Mouse (Mus musculus): ENCODE data around the gene Rbm38. TPM values are rescaled to one million over a fixed set of nuclear protein-coding genes. Genes with fewer than 3 reads are reported as not detected.

Gene Rbm38
- total and polyA plus RNA-seq, 3 experiments: 14.4 to 85.4 (median 19.4) TPM

DNA sequence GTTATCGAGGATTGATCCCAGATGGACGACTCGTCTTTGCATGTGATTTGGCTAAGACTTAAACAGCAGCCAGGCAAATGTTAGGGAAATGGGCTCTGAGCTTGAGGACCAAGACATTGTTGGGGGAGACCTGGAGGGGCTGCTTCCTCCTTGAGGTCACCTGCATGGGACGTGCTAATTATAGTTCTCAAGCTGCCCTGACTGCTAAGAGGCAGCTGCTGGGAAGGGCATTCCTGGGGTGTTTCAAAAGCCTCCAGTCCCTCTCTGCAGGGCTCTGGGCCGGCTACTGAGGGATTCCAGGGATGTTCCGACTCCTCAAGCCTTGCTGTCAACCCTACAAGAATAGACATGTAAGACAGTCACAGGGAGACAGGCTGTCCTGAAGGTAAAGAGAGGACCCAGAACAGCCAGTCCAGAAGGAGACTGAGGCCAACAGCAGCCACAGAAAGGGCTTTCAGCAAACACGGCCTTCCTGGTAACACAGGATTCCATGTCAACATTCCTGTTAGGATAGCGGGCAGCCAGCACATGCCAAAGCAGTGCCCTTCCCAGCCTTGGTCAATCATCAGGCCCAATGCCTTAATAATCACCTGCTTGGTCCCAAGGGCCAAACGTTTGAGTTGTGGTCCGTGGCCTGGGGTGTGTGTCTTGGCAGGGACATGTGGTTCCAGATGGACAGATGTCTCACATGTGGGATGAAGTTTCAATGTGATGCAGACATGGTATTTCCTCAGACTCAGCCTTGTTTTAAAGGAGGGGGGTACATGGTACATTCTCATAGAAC lies 59.7 kb downstream of the Rbm38 start:
- no peaks in the 10 kb centered on the region for H3K36me3 ChIP-seq (replicated peaks in 1 of 2; ENCODE audit: control insufficient read depth in 1 of 2, insufficient read depth in 1 of 2, low read length in 1 of 2)
- TF ChIP-seq ZKSCAN1 (IDR thresholded peaks at IDR 0.05; ENCODE audit: borderline replicate concordance, low read depth, low read length): no peak
- TF ChIP-seq TCF12 (IDR thresholded peaks at IDR 0.05; ENCODE audit: low read depth, low read length): no peak
- no peak for TF ChIP-seq CHD1 (IDR thresholded peaks at IDR 0.05; ENCODE audit: low read depth, low read length)
- TF ChIP-seq MXI1 (IDR thresholded peaks at IDR 0.05; ENCODE audit: low read depth, low read length): no peak
- TF ChIP-seq E2F4 (IDR thresholded peaks at IDR 0.05; ENCODE audit: insufficient replicate concordance, low read depth, low read length): no peak
- TF ChIP-seq IRF4 (IDR thresholded peaks at IDR 0.05; ENCODE audit: low read depth, low read length): no peak
- no peak for TF ChIP-seq CTCF (conservative IDR thresholded peaks at IDR 0.05 in 1 of 2, IDR thresholded peaks at IDR 0.05 in 1 of 2; ENCODE audit: low read depth in 2 of 2, low read length in 2 of 2)
- TF ChIP-seq CHD2 (IDR thresholded peaks at IDR 0.05; ENCODE audit: low read length): no peak
- TF ChIP-seq ZMIZ1 (IDR thresholded peaks at IDR 0.05; ENCODE audit: low read depth, low read length): no peak
- no peak for TF ChIP-seq MAZ (IDR thresholded peaks at IDR 0.05; ENCODE audit: low read depth, low read length)
- no peak for TF ChIP-seq RCOR1 (conservative IDR thresholded peaks at IDR 0.05; ENCODE audit: low read depth, low read length)
- no peak for TF ChIP-seq BHLHE40 (IDR thresholded peaks at IDR 0.05; ENCODE audit: low read depth, low read length)
- no peak for TF ChIP-seq MAFK (IDR thresholded peaks at IDR 0.05; ENCODE audit: insufficient replicate concordance, low read length)
- no peak for TF ChIP-seq ZNF384 (IDR thresholded peaks at IDR 0.05; ENCODE audit: low read depth, low read length)
- TF ChIP-seq NELFE (IDR thresholded peaks at IDR 0.05; ENCODE audit: low read depth, low read length): no peak
- TF ChIP-seq PAX5 (IDR thresholded peaks at IDR 0.05; ENCODE audit: low read length): no peak
- H3K4me2 ChIP-seq (ENCODE audit: insufficient read depth, low read depth, poor library complexity, severe bottlenecking): no peak overlapping the region
- dilution Hi-C loops (cut with MboI; ENCODE audit: extremely low pct_ligation_motif_present, extremely low pct_unique_long_range_greater_than_20kb, low sequenced_read_pairs): no loop called here
- peaks cover 7% of the 10 kb centered on the region for H3K9me3 ChIP-seq (replicated peaks; ENCODE audit: low read length)
- H3K4me3 ChIP-seq (replicated peaks in 1 of 3; ENCODE audit: low read depth in 2 of 3, low read length in 2 of 3, poor library complexity in 1 of 3): no peak overlapping the region
- H3K27me3 ChIP-seq (replicated peaks): peaks cover 12% of the 10 kb centered on the region
- in situ Hi-C loops (cut with MboI; ENCODE audit: low pct_ligation_motif_present, low pct_unique_long_range_greater_than_20kb, low sequenced_read_pairs): loop anchor here (5.0 to 25.0 kb wide), 4 partner anchors 33 to 593 kb away; no protein-coding TSS in a partner anchor
- no peaks in the 10 kb centered on the region for H3K79me2 ChIP-seq (replicated peaks; ENCODE audit: control insufficient read depth, extremely low read depth, insufficient read depth, poor library complexity, severe bottlenecking)
- no peak for DNase-seq (ENCODE audit: extremely low read depth)
- no peak overlapping the region for H3K27ac ChIP-seq (ENCODE audit: insufficient read depth, low read depth)
- H3K4me1 ChIP-seq (ENCODE audit: control insufficient read depth in 1 of 2, insufficient read depth in 2 of 2): peaks cover 0 to 31% of the 10 kb centered on the region in 2 experiments; a peak in 2 of 4 replicates
- no peak overlapping the region for H3K9ac ChIP-seq (ENCODE audit: insufficient read depth, low read depth)

DNA sequence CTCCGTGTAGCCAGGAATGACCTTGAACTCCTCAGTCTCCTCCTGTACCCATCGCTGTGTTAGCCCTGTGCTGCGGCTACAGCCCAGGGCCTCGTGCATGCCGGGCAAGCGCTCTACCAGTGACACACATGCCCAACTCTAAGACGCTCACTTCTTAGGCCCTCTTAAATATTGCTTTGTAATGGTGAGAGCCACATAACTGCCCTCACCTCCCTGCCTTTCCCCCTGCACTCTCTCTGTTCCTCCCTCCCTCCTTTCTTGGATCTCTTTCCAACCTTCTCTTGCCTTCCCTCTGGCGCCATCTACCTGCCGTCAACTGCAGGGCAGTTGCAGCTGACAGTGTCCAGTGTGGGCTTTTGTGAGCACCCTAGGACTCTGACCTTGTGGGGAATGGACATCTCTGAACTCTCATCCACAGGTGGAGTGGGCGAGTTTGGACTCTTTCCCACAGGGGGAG lies 60.5 kb downstream of the Rbm38 start:
- H3K9ac ChIP-seq (ENCODE audit: insufficient read depth, low read depth): no peak overlapping the region
- no peak for TF ChIP-seq PAX5 (IDR thresholded peaks at IDR 0.05; ENCODE audit: low read length)
- TF ChIP-seq ELF1 (IDR thresholded peaks at IDR 0.05; ENCODE audit: low read depth, low read length): no peak
- no peak for TF ChIP-seq ETS1 (conservative IDR thresholded peaks at IDR 0.05; ENCODE audit: low read depth, low read length)
- peak; percentile 90 for TF ChIP-seq RAD21 (IDR thresholded peaks at IDR 0.05; ENCODE audit: low read depth, low read length)
- TF ChIP-seq BHLHE40 (IDR thresholded peaks at IDR 0.05; ENCODE audit: low read depth, low read length): no peak
- peak; percentile 63 for TF ChIP-seq ZC3H11A (IDR thresholded peaks at IDR 0.05; ENCODE audit: low read depth, low read length)
- no peak for TF ChIP-seq MAFK (IDR thresholded peaks at IDR 0.05; ENCODE audit: insufficient replicate concordance, low read length)
- TF ChIP-seq TCF12 (IDR thresholded peaks at IDR 0.05; ENCODE audit: low read depth, low read length): no peak
- no peak for TF ChIP-seq ZMIZ1 (IDR thresholded peaks at IDR 0.05; ENCODE audit: low read depth, low read length)
- no peak for TF ChIP-seq JUND (conservative IDR thresholded peaks at IDR 0.05; ENCODE audit: low read depth, low read length)
- no peak for TF ChIP-seq KAT2A (IDR thresholded peaks at IDR 0.05; ENCODE audit: insufficient replicate concordance, low read length)
- TF ChIP-seq ZKSCAN1 (IDR thresholded peaks at IDR 0.05; ENCODE audit: borderline replicate concordance, low read depth, low read length): no peak
- no peak for TF ChIP-seq HCFC1 (IDR thresholded peaks at IDR 0.05; ENCODE audit: low read depth, low read length)
- TF ChIP-seq CHD1 (IDR thresholded peaks at IDR 0.05; ENCODE audit: low read depth, low read length): no peak
- peak; percentile 48 to 93; a peak in 3 of 4 replicates for TF ChIP-seq CTCF (conservative IDR thresholded peaks at IDR 0.05 in 1 of 2, IDR thresholded peaks at IDR 0.05 in 1 of 2; ENCODE audit: low read depth in 2 of 2, low read length in 2 of 2)
- no peak for TF ChIP-seq SIN3A (IDR thresholded peaks at IDR 0.05; ENCODE audit: low read length)
- TF ChIP-seq NRF1 (IDR thresholded peaks at IDR 0.05; ENCODE audit: low read depth, low read length): 0 out of 2 replicates have a peak, but pooled peaks have one; percentile 12
- TF ChIP-seq JUN (IDR thresholded peaks at IDR 0.05; ENCODE audit: insufficient read depth, low read depth, low read length): no peak
- TF ChIP-seq USF2 (conservative IDR thresholded peaks at IDR 0.05; ENCODE audit: low read depth, low read length): no peak
- TF ChIP-seq RCOR1 (conservative IDR thresholded peaks at IDR 0.05; ENCODE audit: low read depth, low read length): no peak
- TF ChIP-seq POLR2A (IDR thresholded peaks at IDR 0.05; ENCODE audit: low read depth, low read length): no peak
- TF ChIP-seq MAX (IDR thresholded peaks at IDR 0.05; ENCODE audit: low read length): no peak

More for the DNA sequence above, 60.5 kb downstream of the Rbm38 start:
- Histone ChIP-seq H3K9me3 (replicated peaks; ENCODE audit: low read length) (peaks cover 7% of the 10 kb centered on the region), H3K36me3 (replicated peaks in 1 of 2; ENCODE audit: control insufficient read depth in 1 of 2, insufficient read depth in 1 of 2, low read length in 1 of 2) (no peaks in the 10 kb centered on the region), H3K4me1 (ENCODE audit: control insufficient read depth in 1 of 2, insufficient read depth in 2 of 2) (peaks cover 0 to 39% of the 10 kb centered on the region in 2 experiments; a peak in 2 of 4 replicates), H3K79me2 (replicated peaks; ENCODE audit: control insufficient read depth, extremely low read depth, insufficient read depth, poor library complexity, severe bottlenecking) (no peaks in the 10 kb centered on the region), H3K4me3 (replicated peaks in 1 of 3; ENCODE audit: low read depth in 2 of 3, low read length in 2 of 3, poor library complexity in 1 of 3) (no peak overlapping the region), H3K27ac (ENCODE audit: insufficient read depth, low read depth) (no peak overlapping the region), H3K4me2 (ENCODE audit: insufficient read depth, low read depth, poor library complexity, severe bottlenecking) (no peak overlapping the region), H3K27me3 (replicated peaks) (peaks cover 8% of the 10 kb centered on the region)
- in situ Hi-C loops (cut with MboI; ENCODE audit: low pct_ligation_motif_present, low pct_unique_long_range_greater_than_20kb, low sequenced_read_pairs): loop anchor here (5.0 to 25.0 kb wide), 4 partner anchors 34 to 594 kb away; no protein-coding TSS in a partner anchor
- DNase-seq (ENCODE audit: extremely low read depth): peak; percentile 72
- dilution Hi-C loops (cut with MboI; ENCODE audit: extremely low pct_ligation_motif_present, extremely low pct_unique_long_range_greater_than_20kb, low sequenced_read_pairs): no loop called here
